Mouse (Mus musculus) CH12.LX (cell line): ENCODE results near the gene Bbs7.

Source experiments
- RAD21 ChIP-seq: IDR thresholded peaks from 2 replicates; pipeline ENCODE4 v1.6.1; 2011; ENCODE audit warnings: low read depth, mild to moderate bottlenecking, low read length, improper control_type of control experiment, moderate library complexity
- TCF12 ChIP-seq: IDR thresholded peaks from 2 replicates; pipeline ENCODE4 v1.6.1; 2014; ENCODE audit warnings: low read depth, mild to moderate bottlenecking, inconsistent platforms, low read length, improper control_type of control experiment

- TF ChIP-seq RAD21 (no peak), TCF12 (no peak)
Observed at GRCm38 (mm10) chr3:36563666-36564065, 49.6 kb downstream of the Bbs7 start.
